Mouse (Mus musculus): ENCODE results near the gene Efemp2. TPM values are rescaled to one million over a fixed set of nuclear protein-coding genes. Genes with fewer than 3 reads are reported as not detected.

Efemp2 gene
- total RNA-seq, 2 experiments from 2014 or later: 2.3 TPM; not detected in 1

GRCm38 (mm10) chr19:5529325-5530137 is 55.8 kb downstream of the Efemp2 start:
- ATAC-seq (replicated peaks; ENCODE audit: low FRiP score, low TSS enrichment, poor library complexity, severe bottlenecking): peak; percentile 98

DNA sequence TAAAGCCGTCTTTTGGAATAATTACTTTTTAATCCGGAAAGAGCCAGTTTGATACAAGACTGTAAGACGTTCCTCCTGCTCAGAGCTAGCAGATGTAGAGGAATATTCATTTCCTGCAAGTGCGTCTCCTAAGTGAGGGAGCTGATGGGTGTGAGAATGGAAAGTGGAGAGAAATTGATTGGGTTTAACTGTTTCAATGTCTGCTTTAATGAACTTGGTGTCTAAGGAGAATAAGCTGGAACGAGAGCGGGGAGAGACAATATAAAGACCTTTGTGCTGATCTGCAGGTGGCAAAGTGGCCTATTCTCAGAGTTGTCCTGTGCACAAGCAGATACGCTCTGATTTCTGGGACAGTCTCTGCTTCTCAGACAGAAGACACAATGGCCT is 56.4 kb downstream of the Efemp2 start:
- no peak for ATAC-seq (replicated peaks; ENCODE audit: low FRiP score, low TSS enrichment, poor library complexity, severe bottlenecking)

Other genes with a start within 250 kb of the Efemp2 start
- gene Pacs1, start 200.8 kb upstream of the Efemp2 start, total RNA-seq (2014; fragmentation: Nextera tagmentation): 44.9 and 52.2 TPM in 2 replicates
- 10.1 and 12.4 TPM in 2 replicates for gene Pacs1, start 200.8 kb upstream of the Efemp2 start, total RNA-seq (2017)
- 181 and 235 TPM in 2 replicates for gene Sf3b2, start 178.5 kb upstream of the Efemp2 start, total RNA-seq (2014; fragmentation: Nextera tagmentation)
- gene Sf3b2, start 178.5 kb upstream of the Efemp2 start, total RNA-seq (2017): 274 and 277 TPM in 2 replicates
- gene Gal3st3, start 175.6 kb upstream of the Efemp2 start, total RNA-seq (2014; fragmentation: Nextera tagmentation): not detected in 2 replicates
- gene Gal3st3, start 175.6 kb upstream of the Efemp2 start, total RNA-seq (2017): not detected in 2 replicates
- not detected in 2 replicates for gene Catsper1, start 138.2 kb upstream of the Efemp2 start, total RNA-seq (2014; fragmentation: Nextera tagmentation)
- gene Catsper1, start 138.2 kb upstream of the Efemp2 start, total RNA-seq (2017): not detected in 2 replicates
- gene Cst6, start 124.4 kb upstream of the Efemp2 start, total RNA-seq (2014; fragmentation: Nextera tagmentation): not detected in 2 replicates
- not detected in 2 replicates for gene Cst6, start 124.4 kb upstream of the Efemp2 start, total RNA-seq (2017)
- gene Eif1ad, start 107.2 kb upstream of the Efemp2 start, total RNA-seq (2014; fragmentation: Nextera tagmentation): 50.1 and 56.4 TPM in 2 replicates
- gene Eif1ad, start 107.2 kb upstream of the Efemp2 start, total RNA-seq (2017): 54.6 and 60.4 TPM in 2 replicates
- 502 and 521 TPM in 2 replicates for gene Banf1, start 106.8 kb upstream of the Efemp2 start, total RNA-seq (2014; fragmentation: Nextera tagmentation)
- gene Banf1, start 106.8 kb upstream of the Efemp2 start, total RNA-seq (2017): 59.8 and 86.9 TPM in 2 replicates
- gene Sart1, start 85.3 kb upstream of the Efemp2 start, total RNA-seq (2014; fragmentation: Nextera tagmentation): 59.4 and 92.4 TPM in 2 replicates
- gene Sart1, start 85.3 kb upstream of the Efemp2 start, total RNA-seq (2017): 82.3 and 123 TPM in 2 replicates
- gene Tsga10ip, start 71.4 kb upstream of the Efemp2 start, total RNA-seq (2014; fragmentation: Nextera tagmentation): not detected in 2 replicates
- gene Tsga10ip, start 71.4 kb upstream of the Efemp2 start, total RNA-seq (2017): not detected in 2 replicates
- 167 and 178 TPM in 2 replicates for gene Drap1, start 49.0 kb upstream of the Efemp2 start, total RNA-seq (2014; fragmentation: Nextera tagmentation)
- gene Drap1, start 49.0 kb upstream of the Efemp2 start, total RNA-seq (2017): 102 and 143 TPM in 2 replicates
- 33.1 and 34.7 TPM in 2 replicates for gene AI837181, start 48.8 kb upstream of the Efemp2 start, total RNA-seq (2014; fragmentation: Nextera tagmentation)
- 5.7 and 11.1 TPM in 2 replicates for gene AI837181, start 48.8 kb upstream of the Efemp2 start, total RNA-seq (2017)
- gene Fosl1, start 26.4 kb upstream of the Efemp2 start, total RNA-seq (2014; fragmentation: Nextera tagmentation): 0.66 and 1.1 TPM in 2 replicates
- gene Fosl1, start 26.4 kb upstream of the Efemp2 start, total RNA-seq (2017): 0.30 and 1.9 TPM in 2 replicates
- 2.6 and 2.9 TPM in 2 replicates for gene Ccdc85b, start 16.1 kb upstream of the Efemp2 start, total RNA-seq (2014; fragmentation: Nextera tagmentation)
- 2.1 and 2.5 TPM in 2 replicates for gene Ccdc85b, start 16.1 kb upstream of the Efemp2 start, total RNA-seq (2017)
- 54.4 and 96.5 TPM in 2 replicates for gene Fibp, start 13.3 kb upstream of the Efemp2 start, total RNA-seq (2014; fragmentation: Nextera tagmentation)
- 40.7 and 51.8 TPM in 2 replicates for gene Fibp, start 13.3 kb upstream of the Efemp2 start, total RNA-seq (2017)
- 4.9 and 10.5 TPM in 2 replicates for gene Ctsw, start 5.4 kb upstream of the Efemp2 start, total RNA-seq (2014; fragmentation: Nextera tagmentation)
- 0.53 and 8.4 TPM in 2 replicates for gene Ctsw, start 5.4 kb upstream of the Efemp2 start, total RNA-seq (2017)
- gene Mus81, start 14.4 kb downstream of the Efemp2 start, total RNA-seq (2014; fragmentation: Nextera tagmentation): 24.6 and 40.6 TPM in 2 replicates
- gene Mus81, start 14.4 kb downstream of the Efemp2 start, total RNA-seq (2017): 6.4 and 11.4 TPM in 2 replicates
- gene Cfl1, start 16.5 kb downstream of the Efemp2 start, total RNA-seq (2014; fragmentation: Nextera tagmentation): 862 and 969 TPM in 2 replicates
- gene Cfl1, start 16.5 kb downstream of the Efemp2 start, total RNA-seq (2017): 783 and 1,100 TPM in 2 replicates
- 1.6 and 4.6 TPM in 2 replicates for gene 1700020D05Rik, start 29.8 kb downstream of the Efemp2 start, total RNA-seq (2014; fragmentation: Nextera tagmentation)
- gene 1700020D05Rik, start 29.8 kb downstream of the Efemp2 start, total RNA-seq (2017): 0.88 TPM in 1 of 2 replicates, not detected in the other
- 6.6 TPM in 2 replicates for gene Snx32, start 36.6 kb downstream of the Efemp2 start, total RNA-seq (2014; fragmentation: Nextera tagmentation)
- 0.61 and 4.6 TPM in 2 replicates for gene Snx32, start 36.6 kb downstream of the Efemp2 start, total RNA-seq (2017)
- not detected in 2 replicates for gene Ovol1, start 86.7 kb downstream of the Efemp2 start, total RNA-seq (2014; fragmentation: Nextera tagmentation)
- gene Ovol1, start 86.7 kb downstream of the Efemp2 start, total RNA-seq (2017): not detected in 2 replicates
- gene Ap5b1, start 94.1 kb downstream of the Efemp2 start, total RNA-seq (2014; fragmentation: Nextera tagmentation): 4.0 and 5.5 TPM in 2 replicates
- 1.4 and 4.3 TPM in 2 replicates for gene Ap5b1, start 94.1 kb downstream of the Efemp2 start, total RNA-seq (2017)
- gene Rnaseh2c, start 127.9 kb downstream of the Efemp2 start, total RNA-seq (2014; fragmentation: Nextera tagmentation): 173 and 247 TPM in 2 replicates
- 72.8 and 97.8 TPM in 2 replicates for gene Rnaseh2c, start 127.9 kb downstream of the Efemp2 start, total RNA-seq (2017)
- 46.2 and 55.6 TPM in 2 replicates for gene Kat5, start 136.3 kb downstream of the Efemp2 start, total RNA-seq (2014; fragmentation: Nextera tagmentation)
- gene Kat5, start 136.3 kb downstream of the Efemp2 start, total RNA-seq (2017): 60.7 and 86.1 TPM in 2 replicates
- gene Rela, start 163.5 kb downstream of the Efemp2 start, total RNA-seq (2014; fragmentation: Nextera tagmentation): 64.8 and 66.0 TPM in 2 replicates
- 36.1 and 49.7 TPM in 2 replicates for gene Rela, start 163.5 kb downstream of the Efemp2 start, total RNA-seq (2017)
- 44.7 and 51.2 TPM in 2 replicates for gene Sipa1, start 189.8 kb downstream of the Efemp2 start, total RNA-seq (2014; fragmentation: Nextera tagmentation)
- 16.4 and 16.5 TPM in 2 replicates for gene Sipa1, start 189.8 kb downstream of the Efemp2 start, total RNA-seq (2017)
- gene Map3k11, start 214.8 kb downstream of the Efemp2 start, total RNA-seq (2014; fragmentation: Nextera tagmentation): 17.8 and 18.3 TPM in 2 replicates
- gene Map3k11, start 214.8 kb downstream of the Efemp2 start, total RNA-seq (2017): 10.9 and 15.8 TPM in 2 replicates
- gene Pcnx3, start 215.0 kb downstream of the Efemp2 start, total RNA-seq (2014; fragmentation: Nextera tagmentation): 55.8 and 72.0 TPM in 2 replicates
- 8.2 and 14.4 TPM in 2 replicates for gene Pcnx3, start 215.0 kb downstream of the Efemp2 start, total RNA-seq (2017)
- gene Kcnk7, start 230.4 kb downstream of the Efemp2 start, total RNA-seq (2014; fragmentation: Nextera tagmentation): not detected in 2 replicates
- gene Kcnk7, start 230.4 kb downstream of the Efemp2 start, total RNA-seq (2017): 0.19 TPM in 1 of 2 replicates, not detected in the other